Mouse (Mus musculus): ENCODE measurements around the gene Olfr488.
"Not testable (repeated sequence)": the region's sequence is repeated elsewhere in the genome, so short reads cannot be mapped to it uniquely, and the experiment has no call there.

Gene Olfr488

DNA sequence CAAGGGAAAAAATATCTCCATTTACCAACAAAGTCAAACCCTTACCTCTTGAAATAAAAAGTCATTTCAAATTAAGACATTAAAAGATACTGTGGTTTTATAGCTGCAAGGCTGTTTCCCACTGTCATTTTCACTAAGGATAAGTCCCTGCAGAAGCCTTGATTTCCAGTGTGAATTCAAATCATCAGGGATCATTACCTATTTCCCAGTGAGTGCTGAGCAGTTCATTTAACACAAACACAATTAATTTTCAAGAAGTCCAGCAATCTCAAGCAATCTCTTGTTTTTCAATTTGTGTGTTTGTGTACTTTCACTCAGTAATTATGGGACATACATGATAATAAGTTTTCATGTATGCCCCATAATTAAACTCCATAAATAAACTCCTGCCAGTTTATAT, at the start of gene Olfr488:
Gene Olfr488, minus strand, starts transcription at position 101 of the 400 bp plus-strand sequence.
- DNase-seq = no peak

DNA sequence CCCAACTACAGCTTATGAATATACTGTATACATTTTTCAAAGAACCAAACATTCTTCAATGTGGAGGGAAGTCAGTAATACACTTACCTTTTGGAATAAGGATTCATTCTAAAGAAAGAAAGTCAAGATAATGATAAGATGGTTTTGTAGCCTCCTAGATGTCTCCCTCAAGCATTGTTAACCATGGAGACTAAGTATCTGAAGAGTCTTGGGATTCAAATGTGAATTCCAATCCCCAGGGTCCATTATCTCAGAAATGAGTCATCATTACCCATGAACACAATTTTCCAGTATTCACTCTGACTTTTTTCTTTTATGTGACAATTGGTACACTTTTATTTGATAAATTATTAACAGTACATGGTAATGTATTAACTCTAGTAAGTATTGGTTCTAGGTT, 30.7 kb upstream of the Olfr488 start, which contains the start of gene Olfr490:
Gene Olfr490, minus strand, starts transcription at position 101 of the 400 bp plus-strand sequence.
- DNase-seq = no peak

DNA sequence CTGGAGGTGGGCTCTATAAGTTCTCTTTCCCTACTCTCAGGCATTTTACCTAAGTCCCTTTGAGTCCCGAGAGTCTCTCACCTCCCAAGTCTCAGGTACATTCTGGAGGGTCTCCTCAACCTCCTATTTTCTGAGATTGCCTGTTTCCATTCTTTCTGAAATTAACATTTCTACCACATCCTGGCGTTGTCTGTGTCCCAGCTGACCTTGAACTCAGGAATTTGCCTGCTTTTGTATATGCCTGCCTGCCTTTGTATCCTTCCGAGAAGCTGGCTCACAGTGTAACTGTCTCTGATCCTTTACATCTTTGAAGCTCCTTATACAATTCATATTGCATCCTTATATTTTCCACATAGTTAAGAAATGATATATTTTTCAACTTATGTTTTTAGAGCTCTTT, 24.6 kb downstream of the Olfr488 start:
- no peak for DNase-seq

GRCm38 (mm10) chr7:108214536-108214935, 43.6 kb downstream of the Olfr488 start, which contains the start of gene Olfr487:
Olfr487 (minus strand) TSS chr7:108214636.
- not testable (repeated sequence) for DNase-seq

All from cerebellum, adult 9-10 months (tissue).